Mouse (Mus musculus): ENCODE data around the gene Stab2.

GRCm38 (mm10) chr10:86824871-86825270 lies 183.0 kb downstream of the Stab2 start:
- TF ChIP-seq CTCF (IDR thresholded peaks at IDR 0.05; ENCODE audit: low read depth, low read length) (no peak), POLR2A (IDR thresholded peaks at IDR 0.05; ENCODE audit: extremely low read depth, insufficient read depth, low read length) (no peak)

Measured in liver, adult 2 months (tissue).